Mouse (Mus musculus): Measurements from ENCODE around the gene Pdzrn4.

- no peak for TF ChIP-seq CTCF (IDR thresholded peaks at IDR 0.05; ENCODE audit: low read depth)
- TF ChIP-seq EP300 (IDR thresholded peaks at IDR 0.05; ENCODE audit: low read depth): no peak
Observed at GRCm38 (mm10) chr15:92679541-92679940, 282.9 kb downstream of the Pdzrn4 start.
